Mouse (Mus musculus) hindbrain, postnatal 0 days (tissue): ENCODE results near the gene Nudt9. TPM values are rescaled to one million over a fixed set of nuclear protein-coding genes. Genes with fewer than 3 reads are reported as not detected.
A peak's percentile ranks its signal among the peaks of the same experiment; 100 is the strongest.

Experiments
- ATAC-seq: fragments of 200-750 bp; cut with Nextera tagmentation; 2 replicates; pipeline ENCODE4 v1.8.0; 2017; ENCODE audit warnings: mild to moderate bottlenecking, moderate TSS enrichment, moderate library complexity
- DNase-seq: peaks from one replicate; pipeline ENCODE4 v3.0.0-alpha.2; 2015; ENCODE audit warnings: low spot score
- H3K27ac ChIP-seq: fragments of 300-500 bp; sonication (generic); 2 replicates; pipeline ENCODE4 v1.5.1; 2014; ENCODE audit warnings: mild to moderate bottlenecking
- H3K27me3 ChIP-seq: fragments of 300-500 bp; sonication (generic); 2 replicates; pipeline ENCODE4 v1.6.1; 2014; ENCODE audit warnings: low read length, mixed read lengths; ENCODE audit not compliant: insufficient read depth
- H3K36me3 ChIP-seq: fragments of 300-500 bp; sonication (generic); 2 replicates; pipeline ENCODE4 v1.6.1; 2014; ENCODE audit warnings: low read length, mixed read lengths; ENCODE audit not compliant: insufficient read depth
- H3K4me1 ChIP-seq: fragments of 300-500 bp; sonication (generic); 2 replicates; pipeline ENCODE4 v1.6.1; 2014; ENCODE audit warnings: antibody characterized with exemption, low read length, mixed read lengths; ENCODE audit not compliant: insufficient read depth
- H3K4me2 ChIP-seq: fragments of 300-500 bp; sonication (generic); 2 replicates; pipeline ENCODE4 v1.6.1; 2014; ENCODE audit warnings: low read depth, mild to moderate bottlenecking, low read length, moderate library complexity, mixed read lengths
- H3K4me3 ChIP-seq: fragments of 300-500 bp; sonication (generic); 2 replicates; pipeline ENCODE4 v1.5.1; 2014; ENCODE audit warnings: low read length
- H3K9ac ChIP-seq: fragments of 300-500 bp; sonication (generic); replicated peaks from 2 replicates; pipeline ENCODE4 v1.6.1; 2014; ENCODE audit warnings: mild to moderate bottlenecking, low read length, moderate library complexity, mixed read lengths
- H3K9me3 ChIP-seq: fragments of 300-500 bp; sonication (generic); 2 replicates; pipeline ENCODE4 v1.6.1; 2016; ENCODE audit warnings: low read length, mixed read lengths
- CTCF ChIP-seq: IDR thresholded peaks from 2 replicates; pipeline ENCODE4 v1.5.1; 2016; ENCODE audit warnings: antibody characterized with exemption, control low read depth, low read depth
- WGBS: fragments of 180-500 bp; shearing (Covaris S2); extraction: QIAGEN DNeasy Blood & Tissue Kit; methylation state at CpG from one replicate; pipeline ENCODE4 v1.1.7; 2014; 5-methylcytosine and 5-hydroxymethylcytosine counted together
- polyA plus RNA-seq: library from polyadenylated mRNA; unstranded; fragments of >200 nt; fragmentation: Nextera tagmentation; extraction: Ambion mirVana; gene quantifications from 2 replicates; pipeline ENCODE4 v1.2.1, GENCODE M21; 2015
- total RNA-seq: library from RNA; depleted of rRNA; stranded (reverse); fragments of >200 nt; gene quantifications from 2 replicates; pipeline ENCODE4 v1.2.3, GENCODE M21; 2014

Gene Nudt9
- total and polyA plus RNA-seq, 2 experiments from 2014 or later, result 54.9 to 72.6 TPM

GRCm38 (mm10) chr5:104074388-104074787 lies 28.3 kb downstream of the Nudt9 start:
- H3K4me3 ChIP-seq, result no peak overlapping the region
- no peaks in the 10 kb centered on the region for H3K36me3 ChIP-seq
- peak; percentile 77 for DNase-seq
- no peak overlapping the region for H3K9ac ChIP-seq
- H3K27me3 ChIP-seq, result no peaks in the 10 kb centered on the region
- no peak for ATAC-seq
- no peak overlapping the region for H3K4me2 ChIP-seq
- 0 out of 2 replicates have a peak, but pooled peaks cover 8% of the 10 kb centered on the region for H3K4me1 ChIP-seq
- no peaks in the 10 kb centered on the region for H3K9me3 ChIP-seq
- H3K27ac ChIP-seq, result no peak overlapping the region
- 40% methylated on average over 12 of the region's 12 CpGs for WGBS
- peak; percentile 88 for TF ChIP-seq CTCF

GRCm38 (mm10) chr5:104076361-104076760 lies 30.3 kb downstream of the Nudt9 start:
- H3K27me3 ChIP-seq, result no peaks in the 10 kb centered on the region
- peak overlapping the region; percentile 18 for H3K27ac ChIP-seq
- H3K9me3 ChIP-seq, result no peaks in the 10 kb centered on the region
- no peak overlapping the region for H3K9ac ChIP-seq
- DNase-seq (peak; percentile 44), ATAC-seq (peak; percentile 41; the same call in 1 of the 2 replicates)
- H3K4me1 ChIP-seq, result 0 out of 2 replicates have a peak, but pooled peaks cover 8% of the 10 kb centered on the region
- peak; percentile 36; the same call in 1 of the 2 replicates for TF ChIP-seq CTCF
- H3K4me3 ChIP-seq, result no peak overlapping the region
- H3K36me3 ChIP-seq, result no peaks in the 10 kb centered on the region
- 34% methylated on average over 10 of the region's 10 CpGs for WGBS
- H3K4me2 ChIP-seq, result no peak overlapping the region

- Histone ChIP-seq H3K36me3 (no peaks in the 10 kb centered on the region), H3K4me3 (no peak within 1 kb of the TSS), H3K4me2 (no peak within 1 kb of the TSS), H3K9ac (no peak within 1 kb of the TSS), H3K27me3 (no peaks in the 10 kb centered on the region), H3K27ac (peak within 1 kb of the TSS; percentile 18), H3K9me3 (no peaks in the 10 kb centered on the region), H3K4me1 (0 out of 2 replicates have a peak, but pooled peaks cover 6% of the 10 kb centered on the region)
- DNase-seq (no peak), ATAC-seq (no peak)
- no peak for TF ChIP-seq CTCF
- WGBS, result 94% methylated on average over 7 of the region's 7 CpGs
Observed at GRCm38 (mm10) chr5:104077508-104077907, 31.4 kb downstream of the Nudt9 start, which contains the start of gene Gm17660. Gm17660 (minus strand) TSS chr5:104077608.

- Histone ChIP-seq H3K4me1 (no peaks in the 10 kb centered on the region), H3K27ac (no peak overlapping the region), H3K9ac (no peak overlapping the region), H3K4me3 (no peak overlapping the region), H3K4me2 (no peak overlapping the region), H3K9me3 (no peaks in the 10 kb centered on the region), H3K27me3 (no peaks in the 10 kb centered on the region), H3K36me3 (0 out of 2 replicates have a peak, but pooled peaks cover 5% of the 10 kb centered on the region)
- WGBS, result 93% methylated on average over 6 of the region's 6 CpGs
- DNase-seq (no peak), ATAC-seq (no peak)
- no peak for TF ChIP-seq CTCF
Observed at GRCm38 (mm10) chr5:104080736-104081135, 34.6 kb downstream of the Nudt9 start.

- H3K27me3 ChIP-seq, result no peaks in the 10 kb centered on the region
- no peak overlapping the region for H3K4me3 ChIP-seq
- H3K9ac ChIP-seq, result no peak overlapping the region
- H3K4me2 ChIP-seq, result no peak overlapping the region
- peaks cover 5% of the 10 kb centered on the region; the same call in 1 of the 2 replicates for H3K36me3 ChIP-seq
- no peak for ATAC-seq
- H3K9me3 ChIP-seq, result no peaks in the 10 kb centered on the region
- 80% methylated on average over 9 of the region's 9 CpGs for WGBS
- TF ChIP-seq CTCF, result no peak
- H3K27ac ChIP-seq, result no peak overlapping the region
- DNase-seq, result no peak
- H3K4me1 ChIP-seq, result no peaks in the 10 kb centered on the region
Observed at GRCm38 (mm10) chr5:104085366-104085765, 39.3 kb downstream of the Nudt9 start.

DNA sequence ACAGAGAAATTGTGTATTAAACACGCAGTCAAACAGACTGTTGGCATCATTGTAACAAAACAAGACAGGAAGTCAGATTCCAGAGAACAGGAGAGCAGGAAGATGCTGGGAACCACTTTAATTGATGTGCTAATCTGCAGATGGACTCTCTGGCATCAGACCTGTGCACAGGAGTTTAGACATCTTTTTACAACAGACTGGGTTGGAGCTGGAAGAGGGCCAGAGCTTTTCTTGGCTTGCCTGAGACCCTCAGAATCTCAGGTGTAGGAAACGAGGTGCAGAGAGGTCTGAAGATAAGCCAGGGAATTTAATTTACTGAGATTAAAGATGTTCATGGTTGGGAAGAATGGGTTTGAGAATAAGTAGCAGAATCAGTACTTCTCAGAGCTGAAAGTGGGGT lies 43.6 kb downstream of the Nudt9 start:
- 71% methylated on average over 2 of the region's 2 CpGs for WGBS
- no peak for ATAC-seq

GRCm38 (mm10) chr5:104095416-104096077 lies 49.4 kb downstream of the Nudt9 start:
- TF ChIP-seq CTCF, result no peak
- Histone ChIP-seq H3K4me2 (no peak overlapping the region), H3K4me1 (no peaks in the 10 kb centered on the region), H3K27me3 (no peaks in the 10 kb centered on the region), H3K4me3 (no peak overlapping the region), H3K9me3 (no peaks in the 10 kb centered on the region), H3K27ac (peak overlapping the region; percentile 29; the same call in 1 of the 2 replicates), H3K36me3 (peaks cover 4% of the 10 kb centered on the region; the same call in 1 of the 2 replicates), H3K9ac (no peak overlapping the region)
- DNase-seq (no peak), ATAC-seq (no peak)
- 78% methylated on average over 11 of the region's 11 CpGs for WGBS

More for the DNA sequence above, 43.6 kb downstream of the Nudt9 start:
- Histone ChIP-seq H3K9me3 (no peaks in the 10 kb centered on the region), H3K9ac (no peak overlapping the region), H3K27ac (no peak overlapping the region), H3K27me3 (no peaks in the 10 kb centered on the region), H3K4me1 (no peaks in the 10 kb centered on the region), H3K36me3 (peaks cover 4% of the 10 kb centered on the region; the same call in 1 of the 2 replicates), H3K4me3 (no peak overlapping the region), H3K4me2 (no peak overlapping the region)
- no peak for TF ChIP-seq CTCF
- DNase-seq, result peak; percentile 28
